Mouse (Mus musculus): ENCODE measurements around the gene Slc20a1. TPM values are rescaled to one million over a fixed set of nuclear protein-coding genes. Genes with fewer than 3 reads are reported as not detected.

The Slc20a1 gene
- polyA plus RNA-seq, 1 experiment, result 139 TPM

GRCm38 (mm10) chr2:129234731-129235130, 36.2 kb downstream of the Slc20a1 start:
- no peak for TF ChIP-seq POLR2A (IDR thresholded peaks at IDR 0.05; ENCODE audit: borderline replicate concordance, control insufficient read depth, low read depth, low read length)
- no peak for TF ChIP-seq CTCF (IDR thresholded peaks at IDR 0.05; ENCODE audit: control insufficient read depth, insufficient read depth, low read length)
- Histone ChIP-seq H3K4me3 (replicated peaks; ENCODE audit: control insufficient read depth, low read depth, low read length) (no peak overlapping the region), H3K27ac (ENCODE audit: control insufficient read depth, insufficient read depth, low read depth, low read length, poor library complexity) (no peak overlapping the region), H3K4me1 (ENCODE audit: control insufficient read depth, insufficient read depth, low read length) (peaks cover 1% of the 10 kb centered on the region; the same call in 1 of the 2 replicates)
- 70% methylated on average over 2 of the region's 2 CpGs for WGBS

DNA sequence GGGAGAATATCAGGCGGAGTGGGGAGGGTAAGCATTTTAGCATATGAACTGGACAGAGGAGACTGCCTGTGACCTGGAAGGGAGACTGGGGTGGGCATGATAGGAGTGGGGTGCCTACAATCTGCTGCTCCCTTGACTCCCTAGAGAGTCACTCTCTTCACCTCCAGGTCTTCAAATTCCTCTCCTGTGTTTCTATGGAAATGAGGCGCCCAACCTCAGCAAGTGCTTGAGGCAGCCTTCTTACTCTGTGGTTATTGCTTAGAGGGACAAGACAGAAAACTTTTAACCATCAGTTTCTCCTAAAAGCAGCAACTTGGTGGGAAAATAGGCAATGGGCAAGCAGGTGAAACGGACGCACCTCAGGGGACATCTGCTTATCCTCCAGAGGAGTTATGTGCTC, 38.0 kb downstream of the Slc20a1 start:
- Histone ChIP-seq H3K4me3 (replicated peaks; ENCODE audit: control insufficient read depth, low read depth, low read length) (no peak overlapping the region), H3K27ac (ENCODE audit: control insufficient read depth, insufficient read depth, low read depth, low read length, poor library complexity) (no peak overlapping the region), H3K4me1 (ENCODE audit: control insufficient read depth, insufficient read depth, low read length) (peaks cover 1% of the 10 kb centered on the region; the same call in 1 of the 2 replicates)
- no peak for TF ChIP-seq CTCF (IDR thresholded peaks at IDR 0.05; ENCODE audit: control insufficient read depth, insufficient read depth, low read length)
- TF ChIP-seq POLR2A (IDR thresholded peaks at IDR 0.05; ENCODE audit: borderline replicate concordance, control insufficient read depth, low read depth, low read length), result no peak
- 85% methylated on average over 4 of the region's 4 CpGs for whole genome bisulfite sequencing

DNA sequence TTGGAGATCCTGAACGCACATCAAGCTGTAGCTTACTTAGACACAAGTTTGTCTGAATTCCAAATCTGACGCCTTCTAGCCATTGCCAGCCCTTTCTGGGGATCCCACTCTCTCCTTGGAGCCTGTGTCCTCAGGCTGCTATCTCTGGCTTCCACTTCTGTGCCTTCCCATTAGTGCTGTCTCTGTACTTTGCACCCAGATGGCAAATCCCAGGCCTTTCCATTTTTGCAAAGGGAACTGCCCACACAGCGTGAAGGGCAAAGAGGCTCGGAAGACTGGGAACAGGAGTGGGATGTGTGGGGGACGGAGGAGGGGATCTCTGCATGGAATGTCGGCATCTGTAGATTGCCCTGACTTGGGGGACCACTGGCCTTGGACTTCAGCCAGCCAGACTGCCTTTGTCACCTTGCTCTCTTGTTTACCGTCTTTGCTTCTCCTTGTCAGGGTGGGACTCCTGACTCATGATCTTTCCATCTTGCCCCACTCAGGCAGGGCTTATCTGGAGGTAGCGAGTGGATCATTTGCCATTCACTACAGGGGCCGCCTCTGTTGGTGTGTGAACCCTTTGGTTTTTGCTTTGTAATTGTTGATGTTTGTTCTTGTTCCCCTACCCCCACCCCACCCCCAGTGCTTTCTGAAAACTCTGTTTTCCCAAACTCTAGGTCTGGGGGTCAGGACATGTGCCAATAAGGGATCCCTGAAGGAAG, 42.3 kb downstream of the Slc20a1 start:
- Histone ChIP-seq H3K4me3 (replicated peaks; ENCODE audit: control insufficient read depth, low read depth, low read length) (no peak overlapping the region), H3K27ac (ENCODE audit: control insufficient read depth, insufficient read depth, low read depth, low read length, poor library complexity) (no peak overlapping the region), H3K4me1 (ENCODE audit: control insufficient read depth, insufficient read depth, low read length) (peaks cover 4% of the 10 kb centered on the region; the same call in 1 of the 2 replicates)
- no peak for TF ChIP-seq POLR2A (IDR thresholded peaks at IDR 0.05; ENCODE audit: borderline replicate concordance, control insufficient read depth, low read depth, low read length)
- no peak for TF ChIP-seq CTCF (IDR thresholded peaks at IDR 0.05; ENCODE audit: control insufficient read depth, insufficient read depth, low read length)
- 83% methylated on average over 9 of the region's 9 CpGs for WGBS

DNA sequence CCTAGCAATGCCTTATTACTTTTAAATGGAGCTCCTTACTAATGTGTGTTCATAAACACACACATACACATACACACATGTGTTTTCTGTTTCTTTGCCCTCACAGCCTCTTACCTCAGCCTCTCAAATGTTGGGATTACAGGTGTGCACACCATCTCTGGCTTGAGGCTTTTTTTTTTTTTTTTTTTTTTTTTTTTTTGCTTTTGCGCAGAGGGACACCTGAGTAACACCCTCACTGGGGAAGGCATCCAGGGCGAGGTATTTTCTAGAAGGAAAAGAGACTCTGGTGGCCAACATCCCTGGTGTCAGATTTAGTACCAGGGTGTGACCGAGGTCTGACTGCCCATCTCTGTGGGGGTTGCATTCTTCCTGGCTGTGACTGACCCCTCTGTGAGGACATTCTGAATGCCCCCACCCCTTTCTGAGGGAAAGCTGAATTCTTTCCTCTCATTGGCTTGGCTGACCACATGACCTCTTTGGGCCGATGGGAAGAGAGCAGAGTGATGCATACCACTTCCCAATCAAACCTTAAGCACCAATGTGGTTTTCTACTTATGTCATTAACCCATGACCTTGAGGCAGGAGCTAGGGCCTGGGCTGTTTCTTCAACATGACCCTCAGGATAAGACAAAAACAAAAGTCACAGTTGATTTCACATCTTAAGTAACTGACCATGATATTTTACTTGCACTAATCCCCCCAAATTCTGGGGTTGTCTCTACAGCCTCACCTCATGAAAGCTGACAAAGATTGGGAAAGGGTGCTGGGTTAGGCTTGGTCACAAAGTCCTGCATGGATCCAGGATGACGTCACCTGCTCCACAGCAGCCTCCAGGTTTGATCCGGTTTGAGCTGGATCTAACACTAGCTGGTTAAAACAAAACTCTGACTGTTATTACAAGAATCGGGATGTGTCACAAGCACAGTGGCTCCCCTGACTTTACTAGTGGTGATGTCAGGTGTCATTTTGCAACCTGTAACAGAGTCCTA, 43.6 kb downstream of the Slc20a1 start:
- peak overlapping the region; percentile 70; the same call in 1 of the 2 replicates for H3K27ac ChIP-seq (ENCODE audit: control insufficient read depth, insufficient read depth, low read depth, low read length, poor library complexity)
- H3K4me1 ChIP-seq (ENCODE audit: control insufficient read depth, insufficient read depth, low read length), result peaks cover 4% of the 10 kb centered on the region; the same call in 1 of the 2 replicates
- 66% methylated on average over 7 of the region's 7 CpGs for WGBS

GRCm38 (mm10) chr2:129243005-129243404, 44.4 kb downstream of the Slc20a1 start:
- H3K4me3 ChIP-seq (replicated peaks; ENCODE audit: control insufficient read depth, low read depth, low read length), result no peak overlapping the region
- 43% methylated on average over 4 of the region's 4 CpGs for WGBS
- no peak overlapping the region for H3K27ac ChIP-seq (ENCODE audit: control insufficient read depth, insufficient read depth, low read depth, low read length, poor library complexity)
- no peak for TF ChIP-seq POLR2A (IDR thresholded peaks at IDR 0.05; ENCODE audit: borderline replicate concordance, control insufficient read depth, low read depth, low read length)
- no peak for TF ChIP-seq CTCF (IDR thresholded peaks at IDR 0.05; ENCODE audit: control insufficient read depth, insufficient read depth, low read length)
- H3K4me1 ChIP-seq (ENCODE audit: control insufficient read depth, insufficient read depth, low read length), result peaks cover 4% of the 10 kb centered on the region; the same call in 1 of the 2 replicates

More for the DNA sequence above, 43.6 kb downstream of the Slc20a1 start:
- no peak overlapping the region for H3K4me3 ChIP-seq (replicated peaks; ENCODE audit: control insufficient read depth, low read depth, low read length)
- TF ChIP-seq CTCF (IDR thresholded peaks at IDR 0.05; ENCODE audit: control insufficient read depth, insufficient read depth, low read length), result no peak
- TF ChIP-seq POLR2A (IDR thresholded peaks at IDR 0.05; ENCODE audit: borderline replicate concordance, control insufficient read depth, low read depth, low read length), result no peak

DNA sequence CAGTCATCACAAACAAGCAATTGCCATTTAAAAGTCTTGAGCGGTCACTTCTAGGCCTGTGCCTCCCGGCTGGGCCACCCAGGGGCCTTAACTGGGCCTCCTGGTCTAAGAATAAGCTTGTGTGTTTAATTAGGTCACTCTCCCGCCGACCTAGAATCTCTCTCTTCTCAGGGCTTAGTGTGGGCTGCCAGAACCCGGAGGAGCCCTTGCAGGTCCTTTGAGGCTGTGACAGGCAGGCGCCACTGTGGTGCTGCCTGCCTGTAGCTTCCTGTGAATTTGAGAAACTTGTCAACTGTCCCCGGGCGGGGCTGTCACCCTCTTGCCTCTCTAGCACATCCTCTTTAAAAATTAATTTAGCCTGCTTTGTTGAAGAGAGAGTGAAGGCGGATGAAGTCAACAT, 45.2 kb downstream of the Slc20a1 start:
- 27% methylated on average over 9 of the region's 9 CpGs for WGBS
- Histone ChIP-seq H3K27ac (ENCODE audit: control insufficient read depth, insufficient read depth, low read depth, low read length, poor library complexity) (peak overlapping the region; percentile 61), H3K4me3 (replicated peaks; ENCODE audit: control insufficient read depth, low read depth, low read length) (no peak overlapping the region), H3K4me1 (ENCODE audit: control insufficient read depth, insufficient read depth, low read length) (peaks cover 4% of the 10 kb centered on the region; the same call in 1 of the 2 replicates)
- no peak for TF ChIP-seq POLR2A (IDR thresholded peaks at IDR 0.05; ENCODE audit: borderline replicate concordance, control insufficient read depth, low read depth, low read length)
- TF ChIP-seq CTCF (IDR thresholded peaks at IDR 0.05; ENCODE audit: control insufficient read depth, insufficient read depth, low read length), result no peak

DNA sequence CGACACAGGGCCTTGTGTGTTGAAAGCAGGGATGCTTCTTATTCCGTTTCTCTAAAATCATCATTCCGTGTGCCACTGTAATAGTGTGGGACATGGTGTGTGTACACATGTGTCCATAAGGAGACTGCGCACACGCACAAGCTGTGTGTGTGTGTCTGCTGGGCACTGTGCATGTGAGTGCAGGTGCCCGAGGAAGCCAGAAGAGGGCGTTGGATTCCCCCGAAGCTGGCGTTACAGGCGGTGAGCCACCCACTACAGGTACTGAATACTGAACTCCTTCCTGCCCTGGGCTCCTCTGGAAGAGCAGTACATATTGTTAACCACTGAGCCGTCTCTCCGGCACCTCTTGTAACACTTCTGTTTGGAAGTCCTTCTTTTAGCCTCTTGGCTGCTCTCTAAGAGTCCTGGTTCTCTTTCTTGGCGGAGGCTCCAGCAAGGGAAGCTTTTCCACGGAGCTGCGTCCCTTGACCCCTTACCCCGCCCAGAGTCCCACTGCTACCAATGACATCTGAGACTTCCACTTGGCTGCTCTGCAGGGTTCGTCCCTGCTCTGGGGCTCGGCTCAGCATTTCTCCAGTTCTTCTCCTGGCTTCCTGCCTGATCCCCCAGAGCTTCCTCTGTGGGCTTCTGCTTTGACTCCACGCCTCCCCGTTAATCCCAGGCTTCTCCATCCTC, 46.0 kb downstream of the Slc20a1 start:
- no peak overlapping the region for H3K4me3 ChIP-seq (replicated peaks; ENCODE audit: control insufficient read depth, low read depth, low read length)
- no peak for TF ChIP-seq POLR2A (IDR thresholded peaks at IDR 0.05; ENCODE audit: borderline replicate concordance, control insufficient read depth, low read depth, low read length)
- no peak for TF ChIP-seq CTCF (IDR thresholded peaks at IDR 0.05; ENCODE audit: control insufficient read depth, insufficient read depth, low read length)
- peaks cover 4% of the 10 kb centered on the region; the same call in 1 of the 2 replicates for H3K4me1 ChIP-seq (ENCODE audit: control insufficient read depth, insufficient read depth, low read length)
- 83% methylated on average over 20 of the region's 20 CpGs for WGBS
- H3K27ac ChIP-seq (ENCODE audit: control insufficient read depth, insufficient read depth, low read depth, low read length, poor library complexity), result no peak overlapping the region
